Mouse (Mus musculus): ENCODE data around the gene Rpgrip1l.

Rpgrip1l gene

DNA sequence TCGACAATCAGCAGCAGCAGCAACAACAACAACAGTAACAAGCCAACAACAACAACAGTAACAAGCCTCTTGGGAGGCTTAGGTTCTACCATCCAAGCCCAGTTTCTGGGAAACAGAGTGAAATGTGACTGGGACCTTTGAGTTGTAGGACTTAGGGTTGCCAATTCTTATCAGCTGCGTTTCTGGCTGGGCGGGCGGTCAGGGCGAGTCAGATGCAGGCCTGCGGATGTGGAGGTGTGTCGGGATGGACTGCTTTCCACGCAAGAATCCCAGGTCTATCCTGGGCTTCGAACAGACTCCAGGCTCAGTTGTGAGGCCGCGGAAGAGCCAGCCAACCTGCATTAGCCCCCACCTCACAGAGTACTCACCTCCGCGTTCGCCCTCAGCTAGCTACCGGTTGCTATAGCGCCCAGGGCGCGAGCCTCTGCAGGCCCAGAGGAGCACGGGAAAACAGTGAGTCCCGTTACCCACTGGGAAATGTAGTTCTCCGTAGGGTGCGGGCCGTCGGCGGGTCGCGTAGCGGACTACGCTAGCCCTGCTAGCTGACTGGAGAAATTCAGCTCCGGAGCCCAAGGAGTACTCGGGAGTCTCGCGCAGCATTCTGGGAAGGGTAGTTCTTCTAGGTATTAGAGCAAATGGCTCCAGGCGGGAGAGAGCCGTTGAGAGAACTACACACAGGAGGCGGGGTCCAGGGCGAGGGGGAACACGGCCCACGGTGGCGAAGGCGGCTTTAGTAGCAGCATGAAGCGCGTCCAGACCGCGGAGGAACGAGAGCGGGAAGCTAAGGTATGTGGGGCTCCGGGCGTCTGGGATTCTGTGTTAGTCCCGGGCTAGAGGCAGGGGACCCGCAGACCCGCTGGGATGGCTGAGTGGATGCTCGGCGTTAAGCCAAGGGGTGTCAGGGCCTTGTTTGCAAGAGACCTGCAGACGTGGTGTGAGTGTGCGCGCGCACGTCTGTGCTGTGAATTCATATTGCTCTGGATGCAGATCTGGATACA lies at the start of gene Rpgrip1l, which contains the start of gene Fto:
Gene Rpgrip1l (minus strand): TSS at position 428 of the 998 bp plus-strand sequence.
Gene Fto (plus strand): TSS at position 691 of the 998 bp plus-strand sequence.
- DNase-seq (ENCODE audit: low spot score in 2 of 2), result peak; percentile 82 to 91

DNA sequence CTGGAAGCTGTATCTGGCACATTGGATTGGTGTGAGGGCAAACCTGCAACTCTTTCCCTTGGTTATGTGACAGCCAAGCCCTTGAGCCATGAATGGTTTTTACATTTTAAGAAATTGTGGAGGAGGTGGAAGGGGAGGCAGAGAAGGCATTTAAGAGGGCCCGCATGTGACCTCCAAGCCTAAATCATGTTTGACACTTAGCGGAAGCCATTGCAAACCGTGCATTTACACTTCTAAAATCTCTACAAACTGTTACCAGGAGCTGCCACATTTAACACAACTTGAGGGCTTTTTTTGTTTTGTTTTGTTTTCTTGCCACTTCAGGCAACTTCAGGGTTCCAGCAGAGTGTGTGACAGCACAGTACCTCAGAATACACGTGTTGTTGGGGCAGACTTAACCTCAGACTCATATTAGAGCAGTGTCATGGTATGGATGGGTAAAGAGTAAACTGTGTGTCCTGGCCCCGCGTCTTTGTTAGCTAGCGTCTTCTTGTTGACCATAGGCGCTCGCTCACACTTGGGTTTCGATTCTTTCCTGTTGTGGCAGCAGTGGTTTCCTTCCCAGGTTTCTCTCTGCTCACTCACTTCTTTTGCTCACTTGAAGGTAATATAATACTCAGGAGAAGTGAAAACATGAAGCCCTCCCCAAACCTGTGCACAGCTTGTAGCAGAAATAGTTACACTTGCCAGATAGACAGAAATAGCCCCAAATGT lies 47.7 kb upstream of the Rpgrip1l start:
- DNase-seq (ENCODE audit: low spot score in 2 of 2), result no peak

GRCm38 (mm10) chr8:91359511-91359910 lies 46.4 kb upstream of the Rpgrip1l start:
- DNase-seq (ENCODE audit: low spot score in 2 of 2), result no peak

DNA sequence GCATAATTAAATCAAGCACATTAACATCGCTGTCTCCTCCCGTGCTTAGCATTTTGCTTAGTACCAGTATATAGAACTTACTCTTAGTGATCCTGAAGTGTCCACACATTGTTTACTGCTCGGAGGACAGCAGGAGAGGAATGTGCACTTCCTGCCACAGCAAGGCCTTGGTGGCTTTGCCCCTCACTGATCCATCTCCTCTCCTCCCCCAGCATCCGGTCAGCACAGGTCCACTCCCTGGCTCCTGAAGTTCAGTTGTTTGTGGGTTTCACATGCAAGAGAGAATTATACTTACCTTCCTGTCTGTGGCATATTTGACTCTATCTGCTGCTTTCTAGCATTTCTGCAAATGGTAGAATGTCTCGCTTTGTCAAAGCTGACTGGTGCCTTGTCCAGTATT lies 45.0 kb upstream of the Rpgrip1l start:
- DNase-seq (ENCODE audit: low spot score in 2 of 2), result no peak

DNA sequence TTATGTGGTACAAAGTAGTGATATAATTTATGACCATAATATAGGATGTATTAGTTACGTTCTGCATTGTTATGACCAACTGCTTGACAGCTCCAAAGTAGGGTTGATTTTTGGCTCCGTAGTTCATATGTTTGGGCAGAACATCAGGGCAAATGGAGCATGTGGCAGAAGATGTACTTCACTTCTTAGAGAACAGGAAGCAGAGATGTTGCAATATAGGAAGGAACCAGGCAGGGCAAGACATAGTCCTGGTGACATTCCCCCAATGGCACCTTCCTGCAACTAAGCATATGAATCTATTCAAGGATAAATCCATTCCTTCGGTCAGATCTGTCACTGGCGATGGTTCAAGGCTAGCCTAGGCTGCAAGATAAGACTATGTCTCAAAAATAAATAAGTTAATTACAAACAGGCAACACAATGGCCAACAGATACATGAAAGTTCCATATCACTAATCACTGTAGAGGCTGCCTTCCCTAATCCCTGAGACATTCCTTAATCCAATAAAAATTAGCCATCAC lies 44.5 kb upstream of the Rpgrip1l start:
- no peak for DNase-seq (ENCODE audit: low spot score in 2 of 2)

GRCm38 (mm10) chr8:91355956-91356699 lies 43.1 kb upstream of the Rpgrip1l start:
- no peak for DNase-seq (ENCODE audit: low spot score in 2 of 2)

- DNase-seq (ENCODE audit: low spot score in 2 of 2), result no peak
Measured at GRCm38 (mm10) chr8:91355301-91355905, 42.3 kb upstream of the Rpgrip1l start.

- no peak for DNase-seq (ENCODE audit: low spot score in 2 of 2)
Measured at GRCm38 (mm10) chr8:91353907-91354306, 40.8 kb upstream of the Rpgrip1l start.

- DNase-seq (ENCODE audit: low spot score in 2 of 2), result no peak
Measured at GRCm38 (mm10) chr8:91353062-91353461, 40.0 kb upstream of the Rpgrip1l start.

GRCm38 (mm10) chr8:91352598-91352997 lies 39.5 kb upstream of the Rpgrip1l start:
- DNase-seq (ENCODE audit: low spot score in 2 of 2), result no peak

- DNase-seq (ENCODE audit: low spot score in 2 of 2), result no peak
Measured at GRCm38 (mm10) chr8:91350628-91351027, 37.6 kb upstream of the Rpgrip1l start.

- DNase-seq (ENCODE audit: low spot score in 2 of 2), result no peak
Measured at GRCm38 (mm10) chr8:91349816-91350215, 36.8 kb upstream of the Rpgrip1l start.

DNA sequence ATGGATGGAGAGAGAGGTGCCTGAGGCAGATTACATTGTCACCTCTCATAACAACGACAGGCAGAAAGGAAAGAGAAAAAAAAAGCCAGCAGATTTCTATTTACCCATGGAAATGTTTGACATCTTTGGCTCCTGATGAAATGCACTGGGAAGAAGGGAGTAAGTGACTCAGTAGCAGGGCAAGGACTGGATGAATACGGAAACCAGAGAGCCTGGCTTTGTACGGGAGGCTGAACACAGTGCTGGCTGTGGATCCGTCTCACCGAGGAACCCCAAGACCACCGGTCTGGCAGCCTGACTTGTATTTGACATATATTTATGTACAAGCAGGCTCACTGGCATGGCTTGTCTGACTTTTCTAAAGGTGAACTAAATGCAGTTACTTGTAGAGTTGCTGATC lies 34.5 kb upstream of the Rpgrip1l start:
- no peak for DNase-seq (ENCODE audit: low spot score in 2 of 2)

GRCm38 (mm10) chr8:91347146-91347545 lies 34.1 kb upstream of the Rpgrip1l start:
- no peak for DNase-seq (ENCODE audit: low spot score in 2 of 2)

DNA sequence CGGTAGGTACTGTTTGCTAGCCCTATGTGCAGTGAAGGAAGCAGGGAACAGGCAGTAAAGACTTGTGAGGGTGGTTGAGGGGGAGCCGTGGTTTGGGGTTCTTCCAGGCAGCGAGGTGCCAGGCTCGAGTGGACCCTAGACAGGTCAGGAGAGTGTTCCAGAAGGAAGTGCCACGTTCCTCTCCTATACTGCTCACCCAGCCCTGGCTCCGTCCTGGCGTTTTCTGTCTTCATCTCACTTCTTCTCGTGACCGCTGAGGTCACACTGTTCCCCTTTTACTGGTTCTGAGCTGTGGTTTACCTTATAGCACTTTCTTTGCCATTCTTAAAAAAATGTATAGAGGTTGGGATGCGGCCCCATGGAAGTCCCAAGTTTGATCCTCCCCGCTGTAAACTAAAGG lies 31.6 kb upstream of the Rpgrip1l start:
- DNase-seq (ENCODE audit: low spot score in 2 of 2), result no peak

DNA sequence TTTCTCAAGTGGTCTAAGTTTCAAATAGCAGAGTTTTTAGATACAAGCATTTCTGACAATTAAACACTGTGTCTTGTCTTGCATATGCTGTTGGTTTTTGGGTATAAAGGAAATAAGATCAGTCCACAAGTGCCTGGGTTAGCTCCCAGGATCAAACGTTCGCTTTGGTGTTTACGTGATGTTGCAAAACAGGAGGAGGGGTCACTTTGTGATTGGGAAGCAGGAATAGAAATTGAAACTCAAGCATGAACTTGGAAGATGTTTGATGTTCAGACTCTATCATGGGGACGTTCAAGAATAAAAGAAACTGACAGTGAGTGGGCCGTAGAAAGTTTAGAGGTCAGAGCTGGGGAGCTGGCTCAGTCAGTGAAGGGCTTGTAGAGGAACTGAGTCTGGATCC lies 29.7 kb upstream of the Rpgrip1l start:
- DNase-seq (ENCODE audit: low spot score in 2 of 2), result no peak

DNA sequence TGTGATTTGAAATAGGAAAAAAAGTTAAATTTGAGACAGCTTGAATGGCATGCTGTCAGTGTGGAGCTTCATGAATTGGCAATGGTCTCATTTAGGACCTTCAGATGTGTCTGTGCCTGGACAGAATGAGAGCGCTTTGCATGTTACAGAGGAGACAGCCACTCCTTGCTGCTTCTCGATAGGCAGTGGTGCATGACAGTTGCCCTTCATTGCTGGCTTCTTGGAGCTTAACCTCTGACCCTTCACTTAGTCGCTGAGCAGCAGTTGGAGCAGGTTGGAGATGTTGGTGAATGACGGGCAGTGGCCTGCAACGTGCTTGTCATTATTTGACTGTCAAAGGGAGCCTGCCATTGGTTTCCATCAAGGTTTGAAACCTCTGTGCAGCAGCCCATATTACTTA lies 29.1 kb upstream of the Rpgrip1l start:
- no peak for DNase-seq (ENCODE audit: low spot score in 2 of 2)

- DNase-seq (ENCODE audit: low spot score in 2 of 2), result no peak
Measured at GRCm38 (mm10) chr8:91340746-91341145, 27.7 kb upstream of the Rpgrip1l start.

DNA sequence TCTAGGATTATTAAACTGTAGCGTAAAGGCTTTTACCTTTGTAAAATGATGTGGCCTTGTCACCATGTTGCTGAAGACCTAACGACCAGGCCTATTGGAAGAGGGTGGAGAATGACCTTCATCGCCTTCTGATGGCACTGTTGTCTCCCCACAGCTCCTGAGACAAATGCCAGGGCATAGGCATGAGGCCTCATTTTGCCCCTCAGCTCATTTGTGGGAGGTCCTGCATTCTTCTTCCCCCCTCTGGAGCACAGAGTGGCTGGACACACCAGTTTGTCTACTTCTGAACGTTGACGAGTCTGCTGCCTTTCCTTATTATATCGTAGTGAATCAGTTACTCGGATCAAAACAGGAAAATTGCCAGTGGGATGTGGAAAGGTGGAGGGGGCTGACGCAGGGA lies 26.6 kb upstream of the Rpgrip1l start:
- DNase-seq (ENCODE audit: low spot score in 2 of 2), result no peak

DNA sequence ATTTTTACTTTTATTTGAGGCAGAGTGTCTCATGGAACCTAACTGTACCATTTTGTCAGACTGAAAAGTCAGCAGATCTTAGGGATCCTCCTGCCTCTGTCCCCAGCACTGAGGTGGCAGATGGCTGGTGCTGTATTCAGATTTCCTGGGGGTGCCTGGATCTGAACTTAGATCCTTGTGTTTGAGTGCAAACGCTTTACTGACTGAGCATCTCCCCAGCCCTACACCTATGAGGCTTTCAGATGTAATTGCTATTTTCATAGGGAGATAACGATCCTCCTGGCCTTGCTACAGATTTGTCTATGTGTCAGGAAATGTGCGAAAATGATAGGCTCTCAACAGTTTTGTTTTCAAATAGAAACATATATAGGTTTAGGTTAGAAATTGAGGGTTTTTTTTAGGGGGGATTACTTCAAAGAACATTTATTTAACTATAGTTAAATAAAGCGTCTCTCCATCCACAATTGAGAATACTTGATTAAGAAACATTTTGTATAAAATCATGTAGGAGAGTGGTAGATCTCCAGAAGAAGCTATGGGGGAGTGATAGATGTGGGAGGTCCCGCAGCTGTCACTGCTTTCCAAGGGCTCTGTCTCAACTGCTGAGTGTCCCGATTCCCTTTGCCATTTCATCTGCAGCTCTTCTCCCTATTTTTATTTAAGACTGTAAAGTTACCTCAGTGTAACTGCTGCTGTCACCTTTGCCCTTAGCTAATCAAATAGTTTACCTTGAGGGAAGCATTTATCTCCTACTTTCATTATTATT lies 25.5 kb upstream of the Rpgrip1l start:
- DNase-seq (ENCODE audit: low spot score in 2 of 2), result no peak

DNA sequence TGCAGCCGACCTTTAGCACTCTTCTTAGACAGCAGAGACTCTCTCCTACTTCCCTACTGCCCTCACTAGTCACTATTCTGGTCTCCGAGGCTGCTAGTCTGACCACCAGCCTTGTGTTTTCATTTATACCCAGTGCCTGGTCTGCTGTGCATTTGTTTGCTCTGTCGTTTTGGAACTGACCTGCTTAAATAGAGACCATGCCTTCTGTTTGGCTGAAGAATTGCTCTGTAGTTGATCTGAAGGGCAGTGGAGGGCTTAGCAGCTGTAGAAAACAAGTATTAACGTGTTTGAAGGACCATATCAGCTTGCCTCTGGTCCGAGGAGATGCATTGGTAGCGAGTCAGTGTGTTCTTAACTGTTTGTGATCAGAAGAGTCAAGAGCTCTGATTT lies 16.4 kb upstream of the Rpgrip1l start:
- DNase-seq (ENCODE audit: low spot score in 2 of 2), result no peak

All from spleen, postnatal 14 days (tissue).